Mouse (Mus musculus) MEL (cell line): ENCODE results near the gene Bach2. TPM values are rescaled to one million over a fixed set of nuclear protein-coding genes. Genes with fewer than 3 reads are reported as not detected.

Experiments
- DNase-seq: peaks from one replicate; pipeline ENCODE4 v3.0.0; 2011; ENCODE audit warnings: low read depth, low spot score
- H3K27ac ChIP-seq: 2 replicates; pipeline ENCODE4 v1.5.1; 2012; ENCODE audit warnings: low read depth, mild to moderate bottlenecking, control low read depth, low read length, moderate library complexity; ENCODE audit not compliant: control insufficient read depth
- H3K27me3 ChIP-seq, 2 experiments: fragments of 150-350 bp in 1 of 2; sonication (generic) in 1 of 2; 2 replicates each; pipeline ENCODE4 v1.6.1; 2012; ENCODE audit warnings: low read length in 2 of 2, mild to moderate bottlenecking in 2 of 2, improper control_type of control experiment in 1 of 2, moderate library complexity in 1 of 2; ENCODE audit not compliant: insufficient read depth in 2 of 2, control insufficient read depth in 1 of 2
- H3K36me3 ChIP-seq, 2 experiments: 2 replicates each; pipeline ENCODE4 v1.6.1; 2012 to 2014; ENCODE audit warnings: low read length in 2 of 2, improper control_type of control experiment in 1 of 2, inconsistent platforms in 1 of 2, mild to moderate bottlenecking in 1 of 2; ENCODE audit not compliant: insufficient read depth in 2 of 2, control insufficient read depth in 1 of 2
- H3K4me1 ChIP-seq, 2 experiments: fragments of 150-350 bp in 1 of 2; sonication (generic) in 1 of 2; 2 replicates each; pipeline ENCODE4 v1.6.1; 2012; ENCODE audit warnings: low read length in 2 of 2, improper control_type of control experiment in 1 of 2, mild to moderate bottlenecking in 1 of 2; ENCODE audit not compliant: insufficient read depth in 2 of 2, control insufficient read depth in 1 of 2
- H3K4me3 ChIP-seq, 2 experiments: fragments of 150-350 bp in 1 of 2; sonication (generic) in 1 of 2; 2 replicates each; pipeline ENCODE4 v1.5.1; 2012; ENCODE audit warnings: low read depth in 2 of 2, low read length in 2 of 2, mild to moderate bottlenecking in 2 of 2, moderate library complexity in 2 of 2, control low read depth in 1 of 2, improper control_type of control experiment in 1 of 2; ENCODE audit not compliant: control insufficient read depth in 1 of 2, insufficient read depth in 1 of 2
- H3K79me2 ChIP-seq: 2 replicates; pipeline ENCODE4 v1.6.1; 2012; ENCODE audit warnings: mild to moderate bottlenecking, low read length, moderate library complexity; ENCODE audit not compliant: control insufficient read depth, poor library complexity, insufficient read depth
- H3K9ac ChIP-seq: 2 replicates; pipeline ENCODE4 v1.6.1; 2012; ENCODE audit warnings: low read depth, mild to moderate bottlenecking, control low read depth, low read length, moderate library complexity; ENCODE audit not compliant: control insufficient read depth, poor library complexity, severe bottlenecking
- H3K9me3 ChIP-seq: fragments of 150-350 bp; sonication (generic); replicated peaks from 2 replicates; pipeline ENCODE4 v1.6.1; 2012; ENCODE audit warnings: mild to moderate bottlenecking, low read length, improper control_type of control experiment, moderate library complexity; ENCODE audit not compliant: insufficient read depth
- BHLHE40 ChIP-seq: IDR thresholded peaks from 2 replicates; pipeline ENCODE4 v1.6.1; 2012; ENCODE audit warnings: low read depth, mild to moderate bottlenecking, inconsistent platforms, low read length, improper control_type of control experiment, borderline replicate concordance
- CHD1 ChIP-seq: IDR thresholded peaks from 2 replicates; pipeline ENCODE4 v1.6.1; 2012; ENCODE audit warnings: low read depth, mild to moderate bottlenecking, inconsistent platforms, low read length, improper control_type of control experiment
- CHD2 ChIP-seq: IDR thresholded peaks from 2 replicates; pipeline ENCODE4 v1.6.1; 2011; ENCODE audit warnings: low read length, improper control_type of control experiment
- ELF1 ChIP-seq: IDR thresholded peaks from 2 replicates; pipeline ENCODE4 v1.6.1; 2014; ENCODE audit warnings: low read depth, mild to moderate bottlenecking, inconsistent platforms, low read length, improper control_type of control experiment, moderate library complexity
- EP300 ChIP-seq, 2 experiments: IDR thresholded peaks; 2 replicates each; pipeline ENCODE4 v1.6.1; 2011; ENCODE audit warnings: improper control_type of control experiment in 2 of 2, low read length in 2 of 2, low read depth in 1 of 2, mild to moderate bottlenecking in 1 of 2
- GABPA ChIP-seq: IDR thresholded peaks from 2 replicates; pipeline ENCODE4 v1.6.1; 2012; ENCODE audit warnings: low read depth, mild to moderate bottlenecking, inconsistent platforms, low read length, improper control_type of control experiment, moderate library complexity
- GATA1 ChIP-seq: IDR thresholded peaks from 2 replicates; pipeline ENCODE4 v1.6.1; 2011; ENCODE audit warnings: low read depth, low read length, improper control_type of control experiment
- MAZ ChIP-seq: IDR thresholded peaks from 2 replicates; pipeline ENCODE4 v1.6.1; 2012; ENCODE audit warnings: low read depth, mild to moderate bottlenecking, inconsistent platforms, low read length, improper control_type of control experiment
- MEF2A ChIP-seq: IDR thresholded peaks from 2 replicates; pipeline ENCODE4 v1.6.1; 2014; ENCODE audit warnings: low read depth, mild to moderate bottlenecking, inconsistent platforms, low read length, improper control_type of control experiment; ENCODE audit not compliant: poor library complexity, insufficient replicate concordance, severe bottlenecking; ENCODE audit errors: extremely low read depth
- MYB ChIP-seq: IDR thresholded peaks from 2 replicates; pipeline ENCODE4 v1.6.1; 2011; ENCODE audit warnings: mild to moderate bottlenecking, low read depth, low read length, improper control_type of control experiment
- MYC ChIP-seq: IDR thresholded peaks from 2 replicates; pipeline ENCODE4 v1.6.1; 2011; ENCODE audit warnings: low read depth, mild to moderate bottlenecking, low read length, improper control_type of control experiment, moderate library complexity
- NELFE ChIP-seq: IDR thresholded peaks from 2 replicates; pipeline ENCODE4 v1.6.1; 2011; ENCODE audit warnings: low read depth, low read length, improper control_type of control experiment
- NRF1 ChIP-seq: IDR thresholded peaks from 2 replicates; pipeline ENCODE4 v1.6.1; 2014; ENCODE audit warnings: low read depth, mild to moderate bottlenecking, inconsistent platforms, low read length, improper control_type of control experiment, moderate library complexity; ENCODE audit not compliant: poor library complexity, insufficient read depth, severe bottlenecking
- POLR2A ChIP-seq, 2 experiments: IDR thresholded peaks; 2 replicates each; pipeline ENCODE4 v1.6.1; 2011 to 2012; ENCODE audit warnings: low read length in 2 of 2, mild to moderate bottlenecking in 2 of 2, control low read depth in 1 of 2, improper control_type of control experiment in 1 of 2, low read depth in 1 of 2, moderate library complexity in 1 of 2; ENCODE audit not compliant: control insufficient read depth in 1 of 2, insufficient read depth in 1 of 2, poor library complexity in 1 of 2
- RCOR1 ChIP-seq: IDR thresholded peaks from 2 replicates; pipeline ENCODE4 v1.6.1; 2012; ENCODE audit warnings: low read depth, mild to moderate bottlenecking, inconsistent platforms, low read length, improper control_type of control experiment
- SIN3A ChIP-seq: IDR thresholded peaks from 2 replicates; pipeline ENCODE4 v1.6.1; 2012; ENCODE audit warnings: low read length, improper control_type of control experiment, inconsistent platforms
- TAL1 ChIP-seq: IDR thresholded peaks from 2 replicates; pipeline ENCODE4 v1.6.1; 2012; ENCODE audit warnings: mild to moderate bottlenecking, inconsistent platforms, low read length, moderate library complexity, mixed read lengths
- TCF12 ChIP-seq: IDR thresholded peaks from 2 replicates; pipeline ENCODE4 v1.6.1; 2014; ENCODE audit warnings: low read depth, mild to moderate bottlenecking, inconsistent platforms, low read length, improper control_type of control experiment, moderate library complexity
- UBTF ChIP-seq: IDR thresholded peaks from 2 replicates; pipeline ENCODE4 v1.6.1; 2012; ENCODE audit warnings: low read depth, mild to moderate bottlenecking, inconsistent platforms, low read length, improper control_type of control experiment, moderate library complexity, borderline replicate concordance; ENCODE audit not compliant: insufficient read depth
- USF1 ChIP-seq: IDR thresholded peaks from 2 replicates; pipeline ENCODE4 v1.6.1; 2014; ENCODE audit warnings: low read depth, mild to moderate bottlenecking, inconsistent platforms, low read length, improper control_type of control experiment, moderate library complexity
- USF2 ChIP-seq, 2 experiments: IDR thresholded peaks; 2 replicates each; pipeline ENCODE4 v1.6.1; 2011 to 2012; ENCODE audit warnings: improper control_type of control experiment in 2 of 2, low read length in 2 of 2, borderline replicate concordance in 1 of 2, inconsistent platforms in 1 of 2, low read depth in 1 of 2, mild to moderate bottlenecking in 1 of 2; ENCODE audit not compliant: insufficient read depth in 1 of 2
- ZMIZ1 ChIP-seq: IDR thresholded peaks from 2 replicates; pipeline ENCODE4 v1.6.1; 2012; ENCODE audit warnings: low read depth, mild to moderate bottlenecking, inconsistent platforms, low read length, improper control_type of control experiment, moderate library complexity
- ZNF384 ChIP-seq: IDR thresholded peaks from 2 replicates; pipeline ENCODE4 v1.6.1; 2012; ENCODE audit warnings: low read depth, mild to moderate bottlenecking, inconsistent platforms, low read length, improper control_type of control experiment
- polyA plus RNA-seq, 2 experiments: library from polyadenylated mRNA; stranded (reverse) in 1 of 2; unstranded in 1 of 2; fragments of >175 nt in 1 of 2; fragments of >200 nt in 1 of 2; gene quantifications; 2 replicates each; pipeline versions ENCODE4 v1.2.1 to v1.2.4; 2012; ENCODE audit warnings: low replicate concordance in 2 of 2, low read depth in 1 of 2; ENCODE audit not compliant: insufficient read length in 2 of 2, insufficient read depth in 1 of 2, missing spikeins in 1 of 2
- total RNA-seq: library from RNA; depleted of rRNA; stranded (reverse); fragments of 300-350 nt; gene quantifications from 2 replicates; pipeline ENCODE4 v1.2.3, GENCODE M21; 2012

Gene Bach2
- total and polyA plus RNA-seq, 3 experiments: 0.04 TPM; not detected in 2

- Histone ChIP-seq H3K27me3 (peaks cover 4 to 8% of the 10 kb centered on the region in 2 experiments; a peak in 3 of 4 replicates), H3K79me2 (no peaks in the 10 kb centered on the region), H3K27ac (no peak overlapping the region), H3K9me3 (no peaks in the 10 kb centered on the region), H3K36me3 (no peaks in the 10 kb centered on the region), H3K4me1 (peaks cover 0 to 13% of the 10 kb centered on the region in 2 experiments; a peak in 2 of 4 replicates), H3K4me3 (no peak overlapping the region)
- DNase-seq: no peak
- no peak for TF ChIP-seq GABPA
- no peak for TF ChIP-seq MYB
- TF ChIP-seq POLR2A (IDR thresholded peaks at IDR 0.05; ENCODE audit: control insufficient read depth in 1 of 2, insufficient read depth in 1 of 2, low read depth in 1 of 2, low read length in 2 of 2, poor library complexity in 1 of 2): no peak
- no peak for TF ChIP-seq ELF1
- TF ChIP-seq CHD2: no peak
- TF ChIP-seq NRF1: no peak
- TF ChIP-seq TAL1: no peak
- no peak for TF ChIP-seq TCF12
- TF ChIP-seq, all 39 proteins: peak for 0
- H3K9ac ChIP-seq: no peak overlapping the region
Observed at GRCm38 (mm10) chr4:32246801-32247200, 8.2 kb downstream of the Bach2 start.

- 0 out of 2 replicates have a peak, but pooled peaks have one; percentile 30 for TF ChIP-seq USF1
- no peak for TF ChIP-seq ELF1
- TF ChIP-seq, all 39 proteins: peak for 1
- Histone ChIP-seq H3K36me3 (no peaks in the 10 kb centered on the region), H3K79me2 (no peaks in the 10 kb centered on the region), H3K9ac (no peak overlapping the region), H3K9me3 (no peaks in the 10 kb centered on the region), H3K27ac (no peak overlapping the region), H3K27me3 (peaks cover 2 to 8% of the 10 kb centered on the region in 2 experiments; a peak in 3 of 4 replicates), H3K4me3 (no peak overlapping the region), H3K4me1 (peaks cover 0 to 13% of the 10 kb centered on the region in 2 experiments; a peak in 2 of 4 replicates)
- no peak for DNase-seq
Observed at GRCm38 (mm10) chr4:32247463-32248113, 9.0 kb downstream of the Bach2 start.

DNA sequence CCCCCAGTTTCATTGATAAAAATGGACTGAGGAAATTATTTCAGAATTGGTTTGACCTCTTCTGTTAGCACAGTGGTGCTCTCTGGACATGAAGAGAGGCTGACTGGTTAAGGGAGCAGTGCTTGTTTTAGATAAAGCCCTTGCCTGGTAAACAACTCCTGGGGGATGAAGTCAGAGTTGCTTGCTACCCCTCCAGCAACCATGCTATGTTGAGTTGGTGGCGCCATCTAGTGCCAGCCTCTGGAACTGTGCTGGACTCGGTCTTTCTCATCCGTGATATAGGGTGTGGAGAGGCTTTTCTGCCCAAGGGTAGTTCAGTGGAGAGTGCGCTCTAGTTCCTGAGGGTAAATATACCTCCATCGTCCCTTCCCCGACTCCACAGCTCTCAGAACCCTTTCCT lies 9.6 kb downstream of the Bach2 start:
- H3K4me1 ChIP-seq: peaks cover 0 to 13% of the 10 kb centered on the region in 2 experiments; a peak in 2 of 4 replicates
- TF ChIP-seq USF1 (no peak), CHD2 (no peak), BHLHE40 (no peak), UBTF (no peak), POLR2A (IDR thresholded peaks at IDR 0.05; ENCODE audit: control insufficient read depth in 1 of 2, insufficient read depth in 1 of 2, low read depth in 1 of 2, low read length in 2 of 2, poor library complexity in 1 of 2) (no peak), USF2 (IDR thresholded peaks at IDR 0.05; ENCODE audit: borderline replicate concordance in 1 of 2, insufficient read depth in 1 of 2, low read depth in 1 of 2, low read length in 2 of 2) (no peak), RCOR1 (no peak), GATA1 (no peak; the same call in 1 of the 2 replicates), NELFE (no peak), MYC (no peak), MAZ (no peak), ZMIZ1 (no peak), MYB (no peak), ELF1 (no peak), ZNF384 (no peak), GABPA (no peak), EP300 (IDR thresholded peaks at IDR 0.05; ENCODE audit: low read depth in 1 of 2, low read length in 2 of 2) (no peak), MEF2A (no peak), CHD1 (no peak), SIN3A (0 out of 2 replicates have a peak, but pooled peaks have one; percentile 10)

More for the DNA sequence above, 9.6 kb downstream of the Bach2 start:
- H3K4me3 ChIP-seq: no peak overlapping the region
- H3K27ac ChIP-seq: no peak overlapping the region
- H3K36me3 ChIP-seq: no peaks in the 10 kb centered on the region
- H3K9me3 ChIP-seq: no peaks in the 10 kb centered on the region
- no peak overlapping the region for H3K9ac ChIP-seq
- H3K27me3 ChIP-seq: peaks cover 2 to 9% of the 10 kb centered on the region in 2 experiments; a peak in 3 of 4 replicates
- peak; percentile 87 for DNase-seq
- H3K79me2 ChIP-seq: no peaks in the 10 kb centered on the region
